Mouse (Mus musculus) adrenal gland, postnatal 4 days (tissue): ENCODE results near the gene Tmem253. TPM values are rescaled to one million over a fixed set of nuclear protein-coding genes. Genes with fewer than 3 reads are reported as not detected.

ENCODE experiments used
- DNase-seq, 2 experiments: peaks; one replicate each; pipeline ENCODE4 v3.0.0; 2021 to 2022; ENCODE audit warnings: low spot score in 2 of 2, mixed read lengths in 2 of 2
- total RNA-seq, 2 experiments: library from RNA; stranded (reverse); gene quantifications; 2 replicates each; pipeline ENCODE4 v1.2.3; 2021

The Tmem253 gene
- total RNA-seq, 2 experiments from 2014 or later: 1.6 to 3.6 TPM

- peak in 1 of 2 experiments; percentile 5 for DNase-seq
Observed at GRCm38 (mm10) chr14:52006241-52006640, 9.2 kb upstream of the Tmem253 start.

GRCm38 (mm10) chr14:52006771-52007170 is 8.7 kb upstream of the Tmem253 start:
- DNase-seq: peak in 1 of 2 experiments; percentile 3

- DNase-seq: peak; percentile 78 to 85
Observed at GRCm38 (mm10) chr14:52008321-52009203, 6.9 kb upstream of the Tmem253 start.

GRCm38 (mm10) chr14:52009361-52009760 is 6.1 kb upstream of the Tmem253 start:
- DNase-seq: no peak

- DNase-seq: no peak
Observed at GRCm38 (mm10) chr14:52009841-52010240, 5.6 kb upstream of the Tmem253 start.

- DNase-seq: no peak
Observed at GRCm38 (mm10) chr14:52010446-52011111, 4.9 kb upstream of the Tmem253 start.

- no peak for DNase-seq
Observed at GRCm38 (mm10) chr14:52011683-52012082, 3.8 kb upstream of the Tmem253 start.

GRCm38 (mm10) chr14:52012085-52012484 is 3.4 kb upstream of the Tmem253 start:
- DNase-seq: no peak

GRCm38 (mm10) chr14:52012553-52012952 is 2.9 kb upstream of the Tmem253 start:
- no peak for DNase-seq

- no peak for DNase-seq
Observed at GRCm38 (mm10) chr14:52013021-52013610, 2.3 kb upstream of the Tmem253 start.

GRCm38 (mm10) chr14:52013771-52014219 is 1.7 kb upstream of the Tmem253 start:
- no peak for DNase-seq

GRCm38 (mm10) chr14:52014271-52014760 is 1.1 kb upstream of the Tmem253 start:
- no peak for DNase-seq

GRCm38 (mm10) chr14:52014761-52015311 is 622 bp upstream of the Tmem253 start:
- no peak for DNase-seq

GRCm38 (mm10) chr14:52016625-52017405 is 1.4 kb downstream of the Tmem253 start:
- DNase-seq: no peak

GRCm38 (mm10) chr14:52017662-52018061 is 2.2 kb downstream of the Tmem253 start:
- no peak for DNase-seq

GRCm38 (mm10) chr14:52018248-52019050 is 3.0 kb downstream of the Tmem253 start:
- no peak for DNase-seq

- no peak for DNase-seq
Observed at GRCm38 (mm10) chr14:52019051-52019589, 3.7 kb downstream of the Tmem253 start.

GRCm38 (mm10) chr14:52019590-52020340 is 4.3 kb downstream of the Tmem253 start:
- peak; percentile 90 to 98 for DNase-seq
